ENCODE assay signal across 8 mouse cellular contexts in the genomic region with DNA sequence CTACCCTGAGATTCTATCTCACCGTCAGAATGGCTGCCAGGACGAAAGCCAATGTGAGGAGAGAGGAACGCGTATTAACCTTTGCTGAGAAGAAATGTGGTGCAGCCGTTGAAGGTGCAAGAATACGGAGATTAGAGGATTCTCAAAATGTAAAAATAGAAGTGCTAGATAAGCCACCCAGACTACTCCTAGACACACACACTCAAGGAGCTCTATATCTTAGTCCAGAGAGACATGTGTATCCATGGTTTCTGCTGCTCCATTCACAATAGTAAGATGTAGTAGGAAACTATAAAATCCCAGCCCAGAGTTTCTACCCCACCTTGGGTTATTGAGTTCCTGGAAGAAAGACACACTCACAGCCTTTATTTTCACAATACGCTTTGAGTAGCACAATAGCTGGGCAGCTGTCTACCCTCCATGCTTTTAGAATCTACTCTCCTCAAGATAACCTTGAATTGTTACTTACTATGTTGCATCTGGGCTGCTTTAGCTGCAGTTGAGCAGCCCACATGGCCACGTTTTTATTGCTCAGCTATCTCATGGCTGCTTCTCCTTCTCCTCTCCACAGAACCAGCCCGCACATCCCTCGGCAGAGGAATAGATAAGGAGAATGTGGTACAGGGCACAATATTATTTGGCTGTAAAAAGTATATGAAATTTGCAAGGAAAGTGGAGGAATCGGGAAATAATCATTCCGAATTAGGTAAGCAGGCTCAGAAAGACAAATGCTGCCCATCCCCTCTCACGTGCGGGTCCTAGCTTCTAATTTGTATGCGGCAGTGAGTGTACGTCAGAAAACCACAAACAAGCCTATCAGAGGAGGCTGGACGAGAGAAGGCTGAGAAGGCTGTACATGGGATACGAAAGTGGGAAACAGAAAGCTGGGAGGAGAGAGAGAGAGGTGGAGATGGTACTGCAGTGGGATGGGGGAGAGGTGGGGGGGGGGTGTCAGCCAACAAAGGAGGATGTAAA.
A peak's percentile ranks its signal among the peaks of the same experiment; 100 is the strongest.
DNase-seq lines count a peak whose midpoint lies in the region; ATAC-seq and TF ChIP-seq lines count a peak whose summit lies in the region.
"Had no signal": no experiment of that assay in that cellular context is flagged by ENCODE, and none has a peak within 500 bp of the region (broad histone marks: within the 10 kb centered on the region; RNA-seq: fewer than 3 reads in every experiment).

No protein-coding gene starts in this region.

- TF ChIP-seq CTCF in midbrain, postnatal 0 days (IDR thresholded peaks at IDR 0.05) = no peak

- H3K4me1 ChIP-seq in limb, embryonic 13.5 days = peaks cover 10% of the 10 kb centered on the region
- peaks cover 6% of the 10 kb centered on the region for H3K4me1 ChIP-seq in limb, embryonic 10.5 days
- H3K4me1 ChIP-seq in forebrain, embryonic 14.5 days (ENCODE audit: control insufficient read depth, insufficient read depth, low read length) = peaks cover 10% of the 10 kb centered on the region
- no peaks in the 10 kb centered on the region for H3K4me1 ChIP-seq in midbrain, postnatal 0 days (ENCODE audit: insufficient read depth, low read length)

- no peaks in the 10 kb centered on the region for H3K36me3 ChIP-seq in limb, embryonic 13.5 days
- no peaks in the 10 kb centered on the region for H3K36me3 ChIP-seq in limb, embryonic 10.5 days
- no peaks in the 10 kb centered on the region for H3K36me3 ChIP-seq in forebrain, embryonic 14.5 days (ENCODE audit: control insufficient read depth, insufficient read depth, low read length)
- H3K36me3 ChIP-seq in midbrain, postnatal 0 days (ENCODE audit: insufficient read depth, low read length) = no peaks in the 10 kb centered on the region

- H3K4me2 ChIP-seq in limb, embryonic 13.5 days (replicated peaks) = peak overlapping the region; percentile 21
- peak overlapping the region; percentile 32; the same call in 1 of the 2 replicates for H3K4me2 ChIP-seq in forebrain, embryonic 14.5 days (ENCODE audit: low read length)
- peak overlapping the region; percentile 29; the same call in 1 of the 2 replicates for H3K4me2 ChIP-seq in midbrain, postnatal 0 days (ENCODE audit: low read depth, low read length, poor library complexity, severe bottlenecking)

- no peaks in the 10 kb centered on the region for H3K27me3 ChIP-seq in limb, embryonic 13.5 days
- no peaks in the 10 kb centered on the region for H3K27me3 ChIP-seq in limb, embryonic 10.5 days (ENCODE audit: low read depth, poor library complexity, severe bottlenecking)
- no peaks in the 10 kb centered on the region for H3K27me3 ChIP-seq in forebrain, embryonic 14.5 days (replicated peaks; ENCODE audit: control insufficient read depth, insufficient read depth, low read length)
- no peaks in the 10 kb centered on the region for H3K27me3 ChIP-seq in midbrain, postnatal 0 days (ENCODE audit: insufficient read depth, low read length)

- DNase-seq in limb, embryonic 10.5 days (ENCODE audit: low spot score) = no peak
- peak; percentile 40 for DNase-seq in forebrain, embryonic 14.5 days (ENCODE audit: low spot score)
- DNase-seq in layer of hippocampus, adult 8-10 months (ENCODE audit: low spot score in 2 of 2) = peak; percentile 19 to 22
- peak; percentile 39 for DNase-seq in midbrain, postnatal 0 days (ENCODE audit: low spot score)
- DNase-seq in retina, embryonic 14.5 days (ENCODE audit: low spot score) = no peak
- DNase-seq: cerebellum, adult 9-11 months had no signal

- no peaks in the 10 kb centered on the region for H3K9me3 ChIP-seq in limb, embryonic 13.5 days
- H3K9me3 ChIP-seq in limb, embryonic 10.5 days (replicated peaks) = no peaks in the 10 kb centered on the region
- no peaks in the 10 kb centered on the region for H3K9me3 ChIP-seq in forebrain, embryonic 14.5 days (replicated peaks; ENCODE audit: control insufficient read depth, low read length)
- H3K9me3 ChIP-seq in midbrain, postnatal 0 days (ENCODE audit: low read length) = no peaks in the 10 kb centered on the region

- no peak overlapping the region for H3K4me3 ChIP-seq in limb, embryonic 13.5 days
- H3K4me3 ChIP-seq in limb, embryonic 10.5 days = no peak overlapping the region
- no peak overlapping the region for H3K4me3 ChIP-seq in forebrain, embryonic 14.5 days (ENCODE audit: low read depth, low read length)
- H3K4me3 ChIP-seq in midbrain, postnatal 0 days (ENCODE audit: low read depth, low read length) = no peak overlapping the region

- no peak overlapping the region for H3K27ac ChIP-seq in limb, embryonic 13.5 days
- no peak overlapping the region for H3K27ac ChIP-seq in limb, embryonic 10.5 days
- H3K27ac ChIP-seq in forebrain, embryonic 14.5 days (ENCODE audit: low read depth, low read length) = no peak overlapping the region
- peak overlapping the region; percentile 51; the same call in 1 of the 2 replicates for H3K27ac ChIP-seq in midbrain, postnatal 0 days (ENCODE audit: low read depth, low read length)

- ATAC-seq in limb, embryonic 13.5 days (ENCODE audit: low FRiP score, low read depth) = no peak
- peak; percentile 78 for ATAC-seq in forebrain, embryonic 14.5 days
- peak; percentile 77 for ATAC-seq in midbrain, postnatal 0 days (ENCODE audit: low FRiP score)
- ATAC-seq in activated CD4-positive, CD25-positive, alpha-beta regulatory T cell, adult 4 months = no peak

- no peak overlapping the region for H3K9ac ChIP-seq in limb, embryonic 13.5 days
- H3K9ac ChIP-seq in forebrain, embryonic 14.5 days (ENCODE audit: low read length) = 0 out of 2 replicates have a peak overlapping the region, but pooled peaks have one; percentile 37
- no peak overlapping the region for H3K9ac ChIP-seq in midbrain, postnatal 0 days (replicated peaks; ENCODE audit: low read length, poor library complexity, severe bottlenecking)

- 77% methylated on average over 18 of the region's 18 CpGs for WGBS in limb, embryonic 13.5 days
- WGBS in limb, embryonic 10.5 days = 80% methylated on average over 18 of the region's 18 CpGs
- 69% methylated on average over 18 of the region's 18 CpGs for WGBS in forebrain, embryonic 14.5 days
- WGBS in midbrain, postnatal 0 days = 66% methylated on average over 18 of the region's 18 CpGs

Comparison
In these comparisons a context has a peak if more than half of its experiments do, and no peak if none do; other contexts are left out.
1. ATAC-seq: peak in forebrain, embryonic 14.5 days (single experiment) and midbrain, postnatal 0 days (single experiment); none in limb, embryonic 13.5 days (single experiment) and activated CD4-positive, CD25-positive, alpha-beta regulatory T cell, adult 4 months (single experiment).
2. DNase-seq: peak in forebrain, embryonic 14.5 days (single experiment), layer of hippocampus, adult 8-10 months (2 of 2) and midbrain, postnatal 0 days (single experiment); none in limb, embryonic 10.5 days (single experiment) and retina, embryonic 14.5 days (single experiment).
3. Peak in every context shown above with its lines, with median percentiles within 50 percentile points of each other: H3K4me2 ChIP-seq.